Mouse (Mus musculus) B cell, adult 2 months (primary cell): Measurements from ENCODE around the gene Elf5.

Source experiments
- DNase-seq, 2 experiments: peaks; one replicate each; pipeline ENCODE4 v3.0.0; 2022

The Elf5 gene

DNA sequence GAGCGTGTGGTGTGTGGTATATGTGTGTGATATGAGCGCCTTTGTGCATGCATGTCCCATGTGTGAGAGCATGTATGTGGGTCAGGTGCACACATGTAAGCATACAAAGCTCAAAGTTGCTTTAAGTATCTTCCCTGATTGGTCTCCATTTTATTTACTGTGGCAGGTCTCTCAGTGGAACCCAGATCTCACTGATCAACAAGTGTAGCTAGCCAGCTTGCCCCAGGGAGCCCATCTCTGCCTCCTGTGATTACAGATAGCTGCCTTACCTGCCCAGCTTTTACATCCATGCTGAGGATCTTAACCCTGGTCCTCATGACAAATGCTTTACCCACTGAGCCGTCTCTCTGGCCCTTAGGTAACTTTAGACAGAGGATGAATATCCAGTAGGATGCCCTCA is 66.8 kb downstream of the Elf5 start:
- no peak for DNase-seq

DNA sequence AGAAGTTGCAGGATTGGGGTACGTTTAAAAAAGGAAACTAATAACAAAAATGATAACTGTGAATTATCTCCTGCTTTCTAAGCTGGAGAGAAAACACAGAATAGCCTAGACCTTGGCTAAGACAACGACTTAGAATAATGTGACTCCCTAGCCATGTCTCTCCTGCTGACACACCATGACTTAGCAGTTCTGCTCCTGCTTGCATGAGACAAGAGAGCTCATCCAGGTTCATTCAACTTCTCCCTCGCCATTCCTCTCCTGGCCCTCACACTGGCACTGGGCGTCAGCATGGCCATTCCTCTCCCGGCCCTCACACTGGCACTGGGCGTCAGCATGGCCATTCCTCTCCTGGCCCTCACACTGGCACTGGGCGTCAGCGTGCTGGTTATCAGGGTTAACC is 68.8 kb downstream of the Elf5 start:
- DNase-seq = no peak

DNA sequence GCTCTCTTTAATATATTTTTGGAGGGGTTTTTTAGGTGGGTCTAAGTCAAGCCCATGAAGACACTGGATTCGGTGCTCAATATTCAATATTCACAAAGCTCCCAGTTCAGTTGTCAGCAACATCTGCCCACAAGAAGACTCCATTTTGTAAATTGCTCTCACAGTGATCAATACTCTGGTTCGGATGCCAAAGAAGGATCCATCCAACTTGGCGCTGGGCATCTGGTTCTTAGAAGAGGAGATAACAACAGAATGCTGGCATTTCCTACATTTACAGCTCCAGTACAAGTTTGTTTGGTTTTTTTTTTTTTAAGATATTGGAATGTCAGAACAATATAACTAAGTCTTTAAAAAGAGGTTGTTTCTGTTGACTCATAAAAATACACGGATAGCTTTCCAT is 69.4 kb downstream of the Elf5 start:
- no peak for DNase-seq

DNA sequence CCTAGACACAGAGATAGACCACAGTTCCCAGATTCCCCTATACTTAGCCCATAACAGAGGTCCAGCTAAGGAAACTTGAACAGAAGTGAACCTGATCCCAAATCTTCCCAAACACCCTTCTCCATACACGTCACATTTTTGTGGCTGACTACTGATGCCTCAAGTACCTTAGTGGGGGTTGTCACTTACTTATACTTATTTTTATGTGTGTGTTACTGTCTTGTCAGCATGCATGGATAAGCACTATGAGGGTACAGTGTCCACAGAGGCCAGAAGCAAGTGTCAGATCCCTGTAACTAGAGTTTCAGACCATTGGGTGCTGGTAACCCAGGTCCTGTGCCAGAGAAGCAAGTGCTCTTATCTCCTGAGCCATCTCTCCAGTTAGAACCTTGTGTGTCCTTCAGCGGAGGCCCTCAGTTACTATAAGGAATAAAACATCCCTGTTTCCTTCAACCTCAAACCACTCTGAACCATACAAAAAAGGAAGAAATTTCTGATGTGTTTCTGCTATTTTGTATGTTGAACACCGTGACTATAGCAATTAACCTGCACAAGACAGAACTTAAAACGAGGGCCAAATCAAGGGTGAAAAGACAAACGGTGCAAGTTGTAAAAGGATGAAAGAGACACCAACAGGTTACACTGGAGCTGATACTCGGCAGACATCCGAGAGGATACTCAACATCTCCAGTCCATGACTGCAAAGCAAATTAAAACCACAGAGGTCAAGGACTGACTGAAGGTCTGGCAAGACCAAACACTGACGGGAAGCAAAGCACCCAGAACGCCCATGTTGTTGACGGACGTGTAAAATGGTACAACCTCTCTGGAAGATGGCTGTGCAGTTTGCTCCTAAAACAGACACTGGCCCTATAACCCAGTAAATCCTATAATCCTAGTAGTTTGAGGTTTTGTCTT is 70.1 kb downstream of the Elf5 start:
- DNase-seq = no peak

DNA sequence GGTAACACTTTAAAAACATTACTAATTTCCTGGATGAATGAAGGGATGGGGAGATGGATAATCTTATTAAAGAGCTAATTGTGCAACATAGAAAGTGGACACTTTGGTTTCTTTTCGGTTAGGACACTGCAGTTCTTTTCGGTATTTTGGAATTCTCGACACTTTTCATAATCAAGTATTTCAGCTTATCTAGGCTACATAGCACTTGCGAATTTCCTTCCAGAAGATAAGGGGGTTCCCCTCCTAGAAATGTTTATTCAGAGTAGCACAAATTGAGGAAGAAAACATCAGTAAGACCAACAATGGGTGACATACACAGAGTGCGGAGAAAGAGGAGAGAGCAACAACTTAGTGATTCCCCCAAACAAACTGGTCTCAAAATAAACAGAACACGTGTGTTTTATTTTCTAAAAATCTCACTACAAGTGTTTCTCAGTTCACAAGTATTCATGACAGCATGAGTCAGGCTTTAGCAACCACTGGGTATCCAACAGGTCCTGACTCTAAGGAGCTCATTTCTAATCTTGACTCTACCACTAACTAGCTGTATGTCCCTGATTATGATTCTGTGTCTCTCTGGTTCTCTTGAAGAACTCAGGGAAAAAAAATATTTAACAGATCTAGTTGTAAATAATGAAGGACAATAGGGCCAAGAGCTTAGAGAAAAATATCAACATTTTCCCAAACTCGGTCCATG is 71.9 kb downstream of the Elf5 start:
- peak; percentile 4 to 6 for DNase-seq

DNA sequence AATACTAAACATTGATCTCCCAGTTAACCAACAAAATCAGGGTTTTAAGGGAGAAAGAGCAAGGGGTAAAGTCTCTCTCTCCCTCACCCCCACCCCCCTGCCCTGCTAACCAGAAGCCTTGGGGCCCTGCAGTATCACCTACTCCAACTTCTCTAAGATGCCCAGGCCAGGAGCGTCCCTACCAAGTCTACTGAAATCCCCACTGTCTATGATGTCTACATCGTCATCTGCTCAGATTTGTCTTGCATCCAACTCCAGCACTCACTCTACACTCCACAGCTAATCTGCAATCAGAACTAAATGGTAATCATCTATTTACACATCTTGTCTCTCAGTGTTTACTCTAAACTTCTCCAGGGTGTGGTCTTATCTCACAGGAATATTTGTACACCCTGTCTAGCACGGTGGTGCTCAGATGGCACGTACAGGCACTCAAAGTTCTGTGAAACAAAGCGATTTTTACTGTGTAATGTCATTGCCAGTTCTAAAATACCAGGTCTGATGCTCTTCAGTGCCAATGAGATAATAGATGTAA is 72.6 kb downstream of the Elf5 start:
- no peak for DNase-seq

DNA sequence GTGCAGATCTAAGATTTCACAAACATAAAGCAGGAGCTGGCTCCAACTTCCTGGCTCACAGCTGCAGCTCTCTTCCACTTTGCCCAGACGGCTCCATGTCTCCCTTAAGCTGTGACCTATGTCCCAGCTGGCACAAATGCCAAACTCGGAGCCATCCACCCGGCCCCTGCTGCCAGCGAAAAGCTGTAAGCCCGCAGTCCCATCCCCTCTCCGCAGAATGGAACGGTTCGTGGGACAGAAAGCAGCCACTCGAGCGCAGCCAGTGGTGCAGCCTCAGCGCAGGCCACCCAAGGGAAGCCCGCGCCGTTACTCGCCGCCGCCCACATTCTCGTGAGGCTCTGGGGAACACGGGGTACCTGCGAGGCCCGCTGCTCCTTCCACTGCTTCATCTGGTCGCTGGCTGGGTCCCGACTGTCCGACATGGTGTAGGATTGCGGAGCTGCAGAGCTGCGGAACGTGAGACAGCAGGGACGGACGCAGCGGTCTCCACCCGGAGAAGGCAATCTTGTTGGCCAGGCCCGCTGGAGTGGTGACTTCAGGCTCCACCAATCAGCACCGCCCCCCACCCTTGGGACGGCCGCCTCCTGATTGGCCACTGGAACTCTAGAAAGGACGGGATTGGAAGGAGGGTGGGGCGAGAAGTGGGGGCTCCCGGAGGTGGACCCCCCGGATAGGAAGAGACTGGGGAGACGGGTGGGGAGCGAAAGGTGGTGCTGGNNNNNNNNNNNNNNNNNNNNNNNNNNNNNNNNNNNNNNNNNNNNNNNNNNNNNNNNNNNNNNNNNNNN is 73.3 kb downstream of the Elf5 start, which contains the start of gene Cat:
Cat (minus strand) TSS at position 544 of the 785 bp plus-strand sequence.
- peak; percentile 86 to 90 for DNase-seq

DNA sequence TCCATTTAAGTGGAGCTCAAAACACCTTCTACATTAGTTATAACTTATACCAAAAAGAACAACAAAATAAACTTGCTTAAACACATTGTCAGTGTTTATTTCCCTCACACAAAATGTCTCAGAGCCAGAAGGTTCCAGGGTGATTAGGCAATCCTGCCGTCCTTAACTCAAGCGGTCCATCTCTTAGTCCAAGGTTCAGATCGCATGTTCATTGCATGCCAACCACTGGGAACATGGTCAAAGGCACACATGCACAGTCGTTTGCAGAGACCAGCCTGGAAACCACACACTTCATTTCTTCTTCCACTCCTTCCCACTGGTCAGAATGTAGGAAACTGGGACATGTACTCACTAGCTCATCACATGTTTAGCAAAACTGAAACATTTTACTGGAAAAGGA is 81.0 kb downstream of the Elf5 start:
- DNase-seq = no peak

DNA sequence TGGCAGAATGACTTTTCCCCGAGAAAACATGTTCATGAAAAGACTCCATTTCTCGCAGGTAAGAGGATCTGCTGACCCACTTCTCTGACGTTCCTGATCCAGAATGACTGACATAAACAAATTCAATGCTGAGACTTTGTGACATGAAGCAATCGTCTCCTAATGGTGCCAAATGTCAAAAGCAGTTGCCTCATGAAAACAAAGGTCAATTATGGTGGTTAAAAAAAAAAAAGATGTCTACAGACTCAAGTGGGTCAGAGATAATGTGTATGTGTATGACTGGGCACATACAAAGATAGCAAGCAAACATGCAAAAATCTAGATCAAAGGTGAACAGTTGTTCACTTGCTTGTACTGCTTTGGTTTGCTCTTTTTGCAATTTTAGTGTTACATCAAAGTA is 82.3 kb downstream of the Elf5 start:
- DNase-seq = no peak

DNA sequence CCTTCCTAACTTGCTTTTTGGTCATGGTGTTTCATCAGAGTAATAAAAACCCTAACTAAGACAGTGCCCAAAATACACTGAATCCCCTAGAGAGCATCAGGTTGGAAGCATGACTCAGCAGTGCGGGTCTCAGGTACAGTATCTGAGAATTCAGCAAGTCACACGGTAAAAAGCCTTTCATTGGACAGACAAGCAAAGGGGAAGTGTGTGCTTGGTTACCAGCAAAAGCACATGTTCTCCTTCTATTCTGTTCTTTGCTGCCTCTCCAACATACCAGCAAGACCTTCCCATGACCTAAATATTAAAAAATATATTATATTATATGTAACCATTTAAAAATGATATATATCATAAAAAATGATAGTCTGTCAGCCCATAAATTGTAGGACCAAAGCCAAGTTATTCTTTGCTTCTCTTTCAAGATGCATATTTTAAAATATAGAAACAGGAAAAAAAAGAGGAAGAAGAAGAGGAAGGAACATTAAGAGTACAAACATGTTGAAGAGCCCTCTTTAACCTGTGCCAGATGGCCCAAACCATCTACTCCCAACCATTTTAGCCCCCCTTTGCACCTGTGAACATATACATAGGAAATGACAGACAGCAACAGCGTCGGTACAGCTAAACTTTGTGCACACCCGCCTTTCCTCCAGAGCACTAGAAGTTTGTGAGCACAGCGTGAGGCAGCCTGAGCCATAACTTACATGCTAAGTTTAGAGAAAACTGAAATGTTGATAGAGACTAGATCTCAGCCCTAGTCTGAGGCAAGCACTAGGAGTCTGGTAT is 84.3 kb downstream of the Elf5 start:
- DNase-seq = peak; percentile 41 to 54
